Mouse (Mus musculus): ENCODE results near the gene Pmfbp1.
"Not testable (repeated sequence)": the region's sequence is repeated elsewhere in the genome, so short reads cannot be mapped to it uniquely, and the experiment has no call there.

Pmfbp1 gene

DNA sequence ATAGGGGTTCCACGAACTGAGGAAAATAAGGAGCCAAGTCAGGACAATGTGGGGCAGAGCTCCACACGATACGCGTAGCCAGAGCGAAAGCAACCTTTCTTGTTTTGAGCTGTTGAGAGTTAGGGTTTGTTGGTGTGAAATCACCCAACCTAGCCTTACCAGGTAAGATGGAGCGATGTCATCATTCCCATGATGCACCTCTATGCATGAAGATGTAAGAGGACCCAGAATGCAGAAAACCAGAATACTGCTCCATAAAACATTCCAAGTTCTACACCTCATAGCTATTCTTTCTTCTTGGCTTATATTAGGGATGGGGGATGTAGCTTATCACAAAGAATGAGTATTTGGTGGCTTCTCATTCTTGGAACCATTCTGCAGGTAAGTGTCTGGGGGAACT, at the start of gene Pmfbp1:
Gene Pmfbp1, plus strand, starts transcription at position 301 of the 400 bp plus-strand sequence.
- DNase-seq, result no peak

GRCm38 (mm10) chr8:109446896-109447295, 46.9 kb upstream of the Pmfbp1 start:
- DNase-seq, result not testable (repeated sequence)

- no peak for DNase-seq
Measured at GRCm38 (mm10) chr8:109451000-109451399, 42.8 kb upstream of the Pmfbp1 start.

DNA sequence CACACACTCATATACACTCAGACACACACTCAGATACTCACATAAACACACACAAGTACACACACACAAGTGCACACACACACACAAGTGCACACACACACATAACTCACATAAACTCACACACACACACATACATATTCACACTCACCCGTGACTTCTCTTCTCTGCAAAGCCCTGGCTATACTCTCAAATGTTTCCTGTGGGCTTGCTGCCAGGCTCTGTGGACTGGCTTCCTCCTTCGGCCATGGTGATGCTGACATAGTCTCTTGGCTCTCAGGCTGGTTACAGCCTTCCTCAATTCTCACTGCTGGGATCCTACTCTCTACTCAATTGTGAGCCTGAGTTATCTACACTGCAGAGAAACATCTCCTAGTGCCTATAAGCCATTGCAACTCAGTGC, 38.7 kb upstream of the Pmfbp1 start:
- DNase-seq, result no peak

- DNase-seq, result no peak
Measured at GRCm38 (mm10) chr8:109457387-109457786, 36.4 kb upstream of the Pmfbp1 start.

DNA sequence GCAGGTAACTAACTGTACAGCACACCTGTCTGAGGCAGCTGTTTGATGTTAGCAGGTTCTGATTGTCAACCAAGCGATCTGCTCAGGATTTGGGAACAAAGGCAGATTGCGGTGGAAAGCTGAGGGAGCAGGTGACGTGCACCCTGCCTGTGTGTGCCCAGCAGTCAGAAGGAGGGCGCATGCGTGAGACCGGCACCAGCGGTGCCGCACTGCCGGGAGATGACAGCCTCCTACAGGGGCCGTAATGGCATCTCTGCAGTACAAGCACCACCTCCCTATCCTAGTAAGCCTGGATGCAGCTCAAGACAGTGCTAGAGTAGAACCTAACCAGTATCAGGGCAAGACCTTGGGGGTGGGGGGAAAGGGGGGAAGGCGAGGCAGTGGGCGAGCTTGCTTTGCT, 35.2 kb upstream of the Pmfbp1 start:
- peak; percentile 32 for DNase-seq

DNA sequence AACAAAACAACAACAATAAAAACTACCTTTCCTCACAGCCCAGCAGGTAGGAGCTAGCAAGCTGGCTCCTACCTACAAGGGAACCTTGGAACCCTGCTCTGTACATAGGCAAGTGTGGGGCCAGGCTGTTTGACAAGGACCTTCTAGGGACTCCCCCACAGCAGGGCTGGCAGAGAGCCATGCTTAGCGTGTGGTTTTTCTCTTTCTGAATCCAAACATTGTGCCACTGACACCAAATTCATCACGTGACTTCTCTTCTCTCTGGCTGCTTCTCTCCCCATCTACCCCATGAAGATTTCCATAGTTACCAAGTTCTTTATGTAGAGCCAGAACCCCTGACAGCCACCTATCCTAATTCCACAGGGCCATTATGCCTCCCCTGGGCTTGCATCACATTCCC, 30.8 kb upstream of the Pmfbp1 start:
- no peak for DNase-seq

DNA sequence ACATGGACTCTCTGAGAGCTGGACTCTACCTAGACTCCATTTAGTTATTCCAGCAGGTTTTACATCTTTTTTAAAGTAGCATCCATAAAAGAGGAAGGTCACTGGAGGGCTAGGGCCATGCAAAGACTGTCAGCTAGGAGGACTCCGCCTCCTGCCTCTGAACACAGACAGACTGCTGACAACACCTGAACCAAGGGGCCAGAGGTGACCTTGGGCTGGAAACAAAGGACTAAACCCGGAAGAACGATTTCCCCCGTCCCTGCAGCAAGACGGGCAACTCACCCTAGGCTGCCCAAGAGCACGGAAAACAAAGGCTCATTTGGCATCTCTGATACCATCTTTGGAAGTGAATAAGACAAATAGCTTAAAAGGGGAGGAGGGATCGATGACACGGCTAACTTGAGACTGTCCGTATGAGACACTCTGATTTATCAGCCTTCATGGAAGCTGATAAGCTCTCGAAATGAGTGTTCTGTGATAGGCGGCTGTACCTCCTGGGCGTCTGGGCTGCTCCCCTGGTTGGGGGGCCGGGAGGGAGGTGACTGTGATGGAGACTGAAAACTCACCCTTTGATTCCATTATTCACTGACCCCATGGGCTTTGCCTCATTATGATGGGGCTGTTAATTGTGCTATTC, 30.0 kb upstream of the Pmfbp1 start:
- DNase-seq, result no peak

DNA sequence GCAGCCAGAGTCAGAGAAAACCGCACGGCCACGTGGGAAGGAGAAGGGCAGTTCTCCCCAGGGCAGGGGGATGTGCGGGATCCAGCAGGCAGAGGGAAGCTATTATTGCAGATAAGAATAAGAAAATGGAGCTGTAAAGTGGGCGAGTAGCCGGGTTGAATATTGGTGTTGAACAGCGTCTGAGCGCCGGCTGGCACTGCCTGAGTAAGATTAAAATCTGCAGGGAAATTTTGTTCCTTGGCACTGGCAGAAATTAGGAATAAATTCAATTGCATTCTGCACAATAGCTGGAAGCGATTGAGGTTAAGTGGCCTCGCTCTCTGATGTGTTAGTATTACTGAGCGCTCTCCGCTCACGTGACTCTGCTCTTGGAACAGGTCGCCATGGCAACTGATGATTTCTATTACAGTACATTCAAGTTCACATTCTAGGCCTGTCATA, 29.4 kb upstream of the Pmfbp1 start:
- no peak for DNase-seq

GRCm38 (mm10) chr8:109465056-109465455, 28.8 kb upstream of the Pmfbp1 start:
- no peak for DNase-seq

DNA sequence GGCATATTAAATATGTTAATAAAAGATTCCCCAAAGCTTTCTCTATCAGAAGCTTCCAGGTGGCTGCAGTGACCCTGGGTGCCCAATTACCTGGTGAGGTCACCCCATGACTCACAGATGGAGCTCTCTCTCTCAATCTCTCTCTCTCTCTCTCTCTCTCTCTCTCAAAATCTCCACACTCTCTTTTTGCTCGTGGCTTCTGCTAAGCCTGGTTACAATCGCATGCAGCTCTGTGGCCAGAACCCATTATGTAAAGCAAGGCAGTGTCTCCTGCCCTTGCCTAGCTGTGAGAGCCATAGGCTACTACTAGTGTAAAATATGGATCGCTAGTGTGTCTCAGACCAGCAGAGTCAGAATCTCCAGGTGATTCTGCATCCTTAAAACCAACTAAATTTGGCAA, 28.1 kb upstream of the Pmfbp1 start:
- no peak for DNase-seq

DNA sequence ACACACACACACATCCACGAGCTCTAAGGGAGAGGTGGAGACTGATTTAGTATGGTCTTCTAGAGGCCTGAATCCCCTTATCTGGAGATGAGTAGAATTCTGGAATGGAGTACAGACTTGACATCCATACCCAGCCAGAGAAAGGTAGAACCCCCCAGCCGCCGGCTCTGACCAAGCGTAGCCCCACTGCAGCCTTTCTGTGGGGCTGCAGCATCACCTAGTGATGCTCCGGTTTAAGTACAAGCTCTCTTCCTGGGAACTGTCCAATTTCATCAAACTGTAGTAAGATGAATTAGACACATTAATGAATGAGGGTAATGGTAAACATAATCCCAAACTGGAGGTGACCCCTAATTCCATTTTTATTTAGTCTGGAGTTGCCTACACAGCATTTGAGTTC, 26.3 kb upstream of the Pmfbp1 start:
- no peak for DNase-seq

DNA sequence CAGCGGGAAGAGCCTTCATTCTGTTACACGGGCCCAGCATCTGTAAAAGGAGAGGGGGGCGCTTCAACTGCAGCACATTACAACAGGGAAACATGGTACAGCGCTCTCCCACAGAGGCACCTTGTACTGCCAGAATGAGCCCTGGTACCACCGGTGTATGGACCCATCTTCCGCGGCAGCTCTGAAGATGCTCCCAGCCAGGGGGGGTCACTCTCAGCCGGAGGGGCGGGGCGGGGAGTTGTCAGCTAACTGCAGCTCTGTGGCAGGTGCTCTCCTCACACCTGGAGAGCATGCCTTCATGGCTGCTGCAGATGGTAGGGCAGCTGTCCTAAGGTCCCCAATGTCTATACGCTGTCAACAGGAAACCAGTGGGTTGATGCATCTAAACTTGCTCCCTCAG, 25.7 kb upstream of the Pmfbp1 start:
- no peak for DNase-seq

DNA sequence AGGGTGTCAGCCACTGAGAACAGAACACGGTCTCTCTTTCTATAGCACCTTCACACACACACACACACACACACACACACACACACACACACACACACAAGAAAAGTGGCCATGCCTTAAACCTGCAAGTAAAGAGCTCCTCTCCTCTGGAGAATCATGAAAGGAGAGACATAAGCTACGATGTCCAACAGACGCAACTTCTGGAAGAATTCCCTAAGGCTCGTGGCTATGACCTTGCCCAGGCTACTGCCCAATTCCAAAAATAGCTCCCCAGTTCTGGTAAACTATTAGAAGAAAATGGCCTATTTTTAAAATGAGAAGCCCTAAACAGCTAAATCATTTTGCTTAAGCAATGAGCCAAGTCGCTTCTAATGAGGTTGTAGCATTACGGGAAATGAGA, 22.0 kb upstream of the Pmfbp1 start:
- DNase-seq, result no peak

DNA sequence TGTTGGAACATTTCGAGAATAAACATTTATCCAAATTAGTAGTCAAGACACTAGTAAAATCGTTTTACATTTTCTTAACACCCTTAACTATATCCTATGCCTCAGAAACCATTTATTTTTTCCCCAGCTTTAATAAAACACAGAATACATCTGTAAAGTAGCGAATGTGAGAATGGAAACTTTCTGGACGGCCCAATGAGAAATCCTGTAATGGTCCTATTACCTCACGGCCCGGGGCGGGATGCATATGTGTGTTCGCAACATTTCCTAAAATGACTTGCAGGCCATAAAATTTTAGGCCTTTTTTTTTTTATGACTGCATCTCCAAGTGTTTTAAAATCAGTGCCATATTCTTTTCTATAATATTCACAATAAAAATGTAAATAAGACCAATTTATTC, 21.4 kb upstream of the Pmfbp1 start:
- no peak for DNase-seq

- no peak for DNase-seq
Measured at GRCm38 (mm10) chr8:109474442-109475121, 19.2 kb upstream of the Pmfbp1 start.

DNA sequence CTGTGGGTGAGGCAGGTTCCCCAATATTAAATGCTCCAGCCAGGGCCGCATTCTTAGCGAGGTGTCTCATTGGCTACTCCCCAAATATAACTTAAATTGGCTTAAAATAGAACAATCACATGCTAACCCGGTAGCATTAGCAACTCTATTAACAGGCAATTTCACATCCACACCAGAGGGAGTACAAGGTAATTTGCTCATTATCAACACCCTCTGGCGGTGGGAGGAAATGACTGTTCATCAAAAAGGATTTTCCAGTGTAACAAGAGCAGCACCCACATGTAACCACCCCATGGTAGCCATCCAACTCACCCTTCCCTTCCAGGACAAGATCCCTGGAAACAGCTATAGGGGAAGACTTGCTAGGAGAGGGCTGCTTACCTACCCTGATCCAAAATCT, 18.4 kb upstream of the Pmfbp1 start:
- DNase-seq, result no peak

DNA sequence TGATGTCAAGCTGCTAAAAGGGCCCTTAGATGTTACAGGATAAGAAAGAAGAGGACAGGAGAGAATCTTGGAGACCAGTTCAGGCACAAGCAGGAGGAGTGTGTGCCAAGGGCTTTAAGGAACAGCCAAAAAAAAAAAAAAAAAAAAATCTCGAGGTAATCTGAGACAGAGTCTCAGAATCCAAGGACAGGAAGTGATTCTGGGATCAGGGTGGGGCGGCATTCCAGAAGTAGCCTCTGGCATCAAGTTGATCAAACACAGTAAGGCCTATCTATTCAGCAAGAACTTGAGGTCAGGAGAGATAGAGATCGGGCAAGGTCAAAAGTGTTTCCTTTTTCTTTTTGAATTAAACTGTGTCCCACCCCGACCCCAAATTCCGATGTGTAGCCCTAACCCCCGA, 15.2 kb upstream of the Pmfbp1 start:
- no peak for DNase-seq

DNA sequence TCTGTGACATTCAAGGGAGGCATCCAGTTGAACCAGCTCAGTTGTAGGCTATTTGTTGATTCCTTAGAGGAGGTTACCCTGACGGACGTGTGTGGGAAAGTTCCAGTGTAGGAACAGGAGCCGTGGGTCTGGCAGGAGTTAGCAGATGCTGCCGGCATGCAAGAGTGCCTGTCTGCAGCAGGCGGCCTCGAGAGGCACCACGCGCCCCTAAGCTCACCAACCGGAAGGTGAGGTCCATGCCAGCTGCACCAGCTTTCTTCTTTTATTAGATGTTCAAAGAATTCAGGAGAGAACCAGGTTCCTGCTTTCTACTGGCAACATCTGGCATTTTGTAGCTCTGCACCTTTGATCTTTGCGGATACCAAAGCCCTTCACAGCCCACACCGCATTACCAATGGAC, 9.1 kb upstream of the Pmfbp1 start:
- DNase-seq, result no peak

DNA sequence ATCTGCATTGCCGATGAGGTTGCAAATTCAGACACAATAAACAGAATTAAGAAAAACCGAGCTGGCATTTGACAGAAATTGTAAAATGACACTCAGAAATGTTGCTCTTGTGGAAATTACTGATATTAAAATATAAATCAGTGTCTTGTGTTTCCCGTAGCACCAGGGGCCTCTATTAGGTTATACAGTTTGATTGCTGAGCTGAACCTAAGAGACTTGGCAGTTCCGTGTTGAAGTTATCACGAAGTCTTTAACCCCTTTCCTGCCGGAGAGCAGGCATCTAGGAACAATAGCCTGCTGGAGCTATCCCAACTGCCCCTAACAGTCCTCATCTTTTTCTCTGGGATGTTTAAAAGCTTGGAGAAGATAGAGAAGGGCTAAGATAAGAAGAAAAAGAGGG, 8.3 kb upstream of the Pmfbp1 start:
- DNase-seq, result no peak

- DNase-seq, result no peak
Measured at GRCm38 (mm10) chr8:109492785-109493184, 1.0 kb upstream of the Pmfbp1 start.

DNA sequence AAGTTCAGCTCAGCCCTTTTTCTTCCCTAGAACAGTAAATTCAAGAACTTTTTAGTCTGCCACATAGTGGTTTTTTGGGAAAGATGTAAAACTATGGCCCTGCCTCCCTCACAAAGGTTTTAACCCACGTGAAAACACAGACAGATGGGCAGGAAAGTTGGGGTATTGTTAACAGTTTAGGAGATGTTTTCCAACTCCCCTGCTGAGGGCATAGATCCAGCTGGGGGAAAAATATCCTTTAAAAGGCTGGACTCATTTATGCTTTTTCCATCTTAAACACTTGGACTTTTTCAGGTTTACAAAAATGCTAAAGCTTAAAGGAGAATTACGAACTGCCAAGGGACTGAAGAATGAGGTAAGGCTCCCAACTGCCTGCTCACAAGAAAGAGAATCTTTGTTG, 774 bp downstream of the Pmfbp1 start:
- DNase-seq, result no peak

DNA sequence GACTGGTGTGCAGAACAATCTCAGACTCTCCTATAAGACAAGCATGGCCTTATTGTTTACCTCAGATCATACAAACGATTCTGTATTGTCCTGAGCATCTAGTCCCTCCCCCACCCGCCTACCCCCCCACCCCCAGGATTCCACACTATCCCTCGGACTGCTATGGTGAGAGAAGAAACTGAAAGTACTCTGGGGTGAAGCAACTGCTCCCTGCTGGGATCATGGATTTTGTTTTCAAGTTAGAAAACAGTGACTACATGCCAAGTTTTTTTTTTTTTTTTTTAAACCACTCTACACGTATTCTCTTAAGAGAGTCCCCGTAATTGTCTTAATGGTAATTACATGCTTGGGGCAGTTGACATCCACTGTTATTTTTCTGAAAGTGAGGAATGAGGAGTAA, 3.6 kb downstream of the Pmfbp1 start:
- DNase-seq, result no peak

GRCm38 (mm10) chr8:109499009-109499717, 5.3 kb downstream of the Pmfbp1 start:
- no peak for DNase-seq
